Mouse (Mus musculus): ENCODE results near the gene Nlrc3. TPM values are rescaled to one million over a fixed set of nuclear protein-coding genes. Genes with fewer than 3 reads are reported as not detected.
"Not testable (repeated sequence)": the region's sequence is repeated elsewhere in the genome, so short reads cannot be mapped to it uniquely, and the experiment has no call there.

The Nlrc3 gene
- polyA plus RNA-seq, 1 experiment from 2014 or later: 1.1 TPM

GRCm38 (mm10) chr16:3975658-3976057 is 774 bp downstream of the Nlrc3 start:
- Histone ChIP-seq H3K27ac (no peak overlapping the region), H3K27me3 (ENCODE audit: low read depth, poor library complexity, severe bottlenecking) (no peaks in the 10 kb centered on the region), H3K9me3 (replicated peaks) (no peaks in the 10 kb centered on the region), H3K36me3 (peaks cover 34% of the 10 kb centered on the region), H3K4me1 (peaks cover 13% of the 10 kb centered on the region), H3K4me3 (no peak overlapping the region)
- no peak for DNase-seq (ENCODE audit: low spot score)
- WGBS: 85% methylated on average over 7 of the region's 7 CpGs

GRCm38 (mm10) chr16:3974456-3974855 is 2.0 kb downstream of the Nlrc3 start:
- WGBS: 93% methylated on average over 19 of the region's 19 CpGs
- not testable (repeated sequence) for H3K9me3 ChIP-seq (replicated peaks); DNase-seq (ENCODE audit: low spot score)

GRCm38 (mm10) chr16:3965534-3965933 is 10.9 kb downstream of the Nlrc3 start:
- no peak overlapping the region for H3K27ac ChIP-seq
- DNase-seq (ENCODE audit: low spot score): no peak
- WGBS: 84% methylated on average over 3 of the region's 3 CpGs
- no peaks in the 10 kb centered on the region for H3K27me3 ChIP-seq (ENCODE audit: low read depth, poor library complexity, severe bottlenecking)
- H3K36me3 ChIP-seq: no peaks in the 10 kb centered on the region
- no peaks in the 10 kb centered on the region for H3K4me1 ChIP-seq
- no peak overlapping the region for H3K4me3 ChIP-seq
- no peaks in the 10 kb centered on the region for H3K9me3 ChIP-seq (replicated peaks)

More at GRCm38 (mm10) chr16:3974456-3974855, 2.0 kb downstream of the Nlrc3 start:
- not testable (repeated sequence) for H3K4me3 ChIP-seq; H3K27ac ChIP-seq; H3K27me3 ChIP-seq (ENCODE audit: low read depth, poor library complexity, severe bottlenecking)
- Histone ChIP-seq H3K4me1 (peaks cover 13% of the 10 kb centered on the region), H3K36me3 (peaks cover 22% of the 10 kb centered on the region)

GRCm38 (mm10) chr16:3964990-3965389 is 11.4 kb downstream of the Nlrc3 start:
- no peaks in the 10 kb centered on the region for H3K36me3 ChIP-seq
- no peaks in the 10 kb centered on the region for H3K4me1 ChIP-seq
- no peak overlapping the region for H3K27ac ChIP-seq
- 86% methylated on average over 10 of the region's 10 CpGs for WGBS
- DNase-seq (ENCODE audit: low spot score): no peak
- no peaks in the 10 kb centered on the region for H3K27me3 ChIP-seq (ENCODE audit: low read depth, poor library complexity, severe bottlenecking)
- no peaks in the 10 kb centered on the region for H3K9me3 ChIP-seq (replicated peaks)
- no peak overlapping the region for H3K4me3 ChIP-seq

GRCm38 (mm10) chr16:3959261-3959660 is 17.2 kb downstream of the Nlrc3 start:
- H3K4me1 ChIP-seq: no peaks in the 10 kb centered on the region
- H3K9me3 ChIP-seq (replicated peaks): no peaks in the 10 kb centered on the region
- H3K4me3 ChIP-seq: no peak overlapping the region
- 71% methylated on average over 2 of the region's 2 CpGs for WGBS
- H3K27ac ChIP-seq: no peak overlapping the region
- no peaks in the 10 kb centered on the region for H3K36me3 ChIP-seq
- no peak for DNase-seq (ENCODE audit: low spot score)
- no peaks in the 10 kb centered on the region for H3K27me3 ChIP-seq (ENCODE audit: low read depth, poor library complexity, severe bottlenecking)

GRCm38 (mm10) chr16:3956369-3956768 is 20.1 kb downstream of the Nlrc3 start:
- Histone ChIP-seq H3K4me1 (no peaks in the 10 kb centered on the region), H3K9me3 (replicated peaks) (no peaks in the 10 kb centered on the region)
- 87% methylated on average over 6 of the region's 6 CpGs for WGBS

GRCm38 (mm10) chr16:3951141-3951540 is 25.3 kb downstream of the Nlrc3 start:
- no peak for DNase-seq (ENCODE audit: low spot score)
- Histone ChIP-seq H3K36me3 (no peaks in the 10 kb centered on the region), H3K4me1 (no peaks in the 10 kb centered on the region), H3K27ac (no peak overlapping the region), H3K9me3 (replicated peaks) (no peaks in the 10 kb centered on the region; the same call in 1 of the 2 replicates), H3K27me3 (ENCODE audit: low read depth, poor library complexity, severe bottlenecking) (no peaks in the 10 kb centered on the region), H3K4me3 (no peak overlapping the region)
- 92% methylated on average over 1 of the region's 1 CpGs for WGBS

More at GRCm38 (mm10) chr16:3956369-3956768, 20.1 kb downstream of the Nlrc3 start:
- Histone ChIP-seq H3K4me3 (no peak overlapping the region), H3K27me3 (ENCODE audit: low read depth, poor library complexity, severe bottlenecking) (no peaks in the 10 kb centered on the region), H3K27ac (no peak overlapping the region), H3K36me3 (no peaks in the 10 kb centered on the region)
- DNase-seq (ENCODE audit: low spot score): no peak

- WGBS: 90% methylated on average over 4 of the region's 4 CpGs
- Histone ChIP-seq H3K36me3 (peaks cover 77% of the 10 kb centered on the region), H3K4me1 (no peaks in the 10 kb centered on the region), H3K9me3 (replicated peaks) (no peaks in the 10 kb centered on the region), H3K27ac (no peak overlapping the region), H3K27me3 (ENCODE audit: low read depth, poor library complexity, severe bottlenecking) (no peaks in the 10 kb centered on the region), H3K4me3 (no peak overlapping the region)
- no peak for DNase-seq (ENCODE audit: low spot score)
Measured at GRCm38 (mm10) chr16:3934701-3935100, 41.7 kb downstream of the Nlrc3 start.

GRCm38 (mm10) chr16:3934091-3934490 is 42.3 kb downstream of the Nlrc3 start:
- H3K4me1 ChIP-seq: no peaks in the 10 kb centered on the region
- no peak for DNase-seq (ENCODE audit: low spot score)
- 98% methylated on average over 1 of the region's 1 CpGs for WGBS
- no peak overlapping the region for H3K27ac ChIP-seq
- peaks cover 78% of the 10 kb centered on the region for H3K36me3 ChIP-seq
- H3K4me3 ChIP-seq: no peak overlapping the region
- no peaks in the 10 kb centered on the region for H3K9me3 ChIP-seq (replicated peaks)
- H3K27me3 ChIP-seq (ENCODE audit: low read depth, poor library complexity, severe bottlenecking): no peaks in the 10 kb centered on the region

GRCm38 (mm10) chr16:3933536-3933935 is 42.9 kb downstream of the Nlrc3 start:
- WGBS: 90% methylated on average over 6 of the region's 6 CpGs
- Histone ChIP-seq H3K4me1 (no peaks in the 10 kb centered on the region), H3K36me3 (peaks cover 76% of the 10 kb centered on the region), H3K27me3 (ENCODE audit: low read depth, poor library complexity, severe bottlenecking) (no peaks in the 10 kb centered on the region), H3K27ac (no peak overlapping the region), H3K9me3 (replicated peaks) (no peaks in the 10 kb centered on the region), H3K4me3 (no peak overlapping the region)
- DNase-seq (ENCODE audit: low spot score): no peak

- Histone ChIP-seq H3K9me3 (replicated peaks) (no peaks in the 10 kb centered on the region), H3K27ac (no peak overlapping the region), H3K27me3 (ENCODE audit: low read depth, poor library complexity, severe bottlenecking) (no peaks in the 10 kb centered on the region), H3K4me3 (no peak overlapping the region), H3K36me3 (peaks cover 71% of the 10 kb centered on the region), H3K4me1 (no peaks in the 10 kb centered on the region)
- WGBS: 89% methylated on average over 7 of the region's 7 CpGs
- DNase-seq (ENCODE audit: low spot score): no peak
Measured at GRCm38 (mm10) chr16:3929151-3929550, 47.3 kb downstream of the Nlrc3 start.

GRCm38 (mm10) chr16:3928582-3928981 is 47.9 kb downstream of the Nlrc3 start:
- WGBS: 69% methylated on average over 1 of the region's 1 CpGs
- H3K27ac ChIP-seq: no peak overlapping the region
- no peak for DNase-seq (ENCODE audit: low spot score)
- H3K9me3 ChIP-seq (replicated peaks): no peaks in the 10 kb centered on the region
- H3K27me3 ChIP-seq (ENCODE audit: low read depth, poor library complexity, severe bottlenecking): no peaks in the 10 kb centered on the region
- no peak overlapping the region for H3K4me3 ChIP-seq
- peaks cover 4% of the 10 kb centered on the region; the same call in 1 of the 2 replicates for H3K4me1 ChIP-seq
- peaks cover 71% of the 10 kb centered on the region for H3K36me3 ChIP-seq

GRCm38 (mm10) chr16:3923966-3924365 is 52.5 kb downstream of the Nlrc3 start:
- Histone ChIP-seq H3K4me3 (no peak overlapping the region), H3K9me3 (replicated peaks) (no peaks in the 10 kb centered on the region), H3K4me1 (peaks cover 4% of the 10 kb centered on the region; the same call in 1 of the 2 replicates), H3K27ac (peak overlapping the region; percentile 70; the same call in 1 of the 2 replicates), H3K27me3 (ENCODE audit: low read depth, poor library complexity, severe bottlenecking) (no peaks in the 10 kb centered on the region), H3K36me3 (peaks cover 64% of the 10 kb centered on the region)
- 47% methylated on average over 4 of the region's 4 CpGs for WGBS
- no peak for DNase-seq (ENCODE audit: low spot score)

GRCm38 (mm10) chr16:3923515-3923914 is 52.9 kb downstream of the Nlrc3 start:
- peak overlapping the region; percentile 70; the same call in 1 of the 2 replicates for H3K27ac ChIP-seq
- H3K36me3 ChIP-seq: peaks cover 61% of the 10 kb centered on the region
- H3K4me3 ChIP-seq: no peak overlapping the region
- DNase-seq (ENCODE audit: low spot score): no peak
- H3K9me3 ChIP-seq (replicated peaks): no peaks in the 10 kb centered on the region
- peaks cover 4% of the 10 kb centered on the region; the same call in 1 of the 2 replicates for H3K4me1 ChIP-seq
- no peaks in the 10 kb centered on the region for H3K27me3 ChIP-seq (ENCODE audit: low read depth, poor library complexity, severe bottlenecking)
- 91% methylated on average over 3 of the region's 3 CpGs for WGBS
